Mouse (Mus musculus) heart, embryonic 16.5 days (tissue): ENCODE results near the gene Adcy6. TPM values are rescaled to one million over a fixed set of nuclear protein-coding genes. Genes with fewer than 3 reads are reported as not detected.

Experiments
- ATAC-seq: fragments of 200-750 bp; cut with Nextera tagmentation; replicated peaks from 2 replicates; pipeline ENCODE4 v1.8.0; 2017; ENCODE audit warnings: moderate number of reproducible peaks; ENCODE audit not compliant: insufficient read depth, low FRiP score; ENCODE audit errors: extremely low read depth
- H3K27ac ChIP-seq: fragments of 300-500 bp; sonication (generic); 2 replicates; pipeline ENCODE4 v1.5.1; 2014; ENCODE audit warnings: mild to moderate bottlenecking, low read length, control low read depth, moderate library complexity
- H3K27me3 ChIP-seq: fragments of 300-500 bp; sonication (generic); 2 replicates; pipeline ENCODE4 v1.6.1; 2014; ENCODE audit warnings: low read length, mixed read lengths; ENCODE audit not compliant: control insufficient read depth, insufficient read depth
- H3K36me3 ChIP-seq: fragments of 300-500 bp; sonication (generic); 2 replicates; pipeline ENCODE4 v1.6.1; 2014; ENCODE audit not compliant: control insufficient read depth, insufficient read depth
- H3K4me1 ChIP-seq: fragments of 300-500 bp; sonication (generic); 2 replicates; pipeline ENCODE4 v1.6.1; 2014; ENCODE audit warnings: low read length, mixed read lengths; ENCODE audit not compliant: control insufficient read depth, insufficient read depth
- H3K4me2 ChIP-seq: fragments of 300-500 bp; sonication (generic); 2 replicates; pipeline ENCODE4 v1.6.1; 2014; ENCODE audit warnings: low read depth, mild to moderate bottlenecking, control low read depth, low read length
- H3K4me3 ChIP-seq: fragments of 300-500 bp; sonication (generic); 2 replicates; pipeline ENCODE4 v1.5.1; 2014; ENCODE audit warnings: mild to moderate bottlenecking, control low read depth, low read length
- H3K9ac ChIP-seq: fragments of 300-500 bp; sonication (generic); 2 replicates; pipeline ENCODE4 v1.6.1; 2014; ENCODE audit warnings: low read length, control low read depth
- H3K9me3 ChIP-seq: fragments of 300-500 bp; sonication (generic); replicated peaks from 2 replicates; pipeline ENCODE4 v1.6.1; 2016; ENCODE audit warnings: low read length; ENCODE audit not compliant: control insufficient read depth
- WGBS: fragments of 180-500 bp; shearing (Covaris S2); extraction: QIAGEN DNeasy Blood & Tissue Kit; methylation state at CpG from one replicate; pipeline ENCODE4 v1.1.7; 2014; 5-methylcytosine and 5-hydroxymethylcytosine counted together
- polyA plus RNA-seq: library from polyadenylated mRNA; unstranded; fragments of >200 nt; fragmentation: Nextera tagmentation; extraction: Ambion mirVana; gene quantifications from 2 replicates; pipeline ENCODE4 v1.2.1, GENCODE M21; 2015

The Adcy6 gene
- polyA plus RNA-seq, 1 experiment from 2014 or later: 39.0 TPM

GRCm38 (mm10) chr15:98622199-98622598 lies 12.3 kb upstream of the Adcy6 start:
- no peak for ATAC-seq
- 26% methylated on average over 7 of the region's 7 CpGs for WGBS
- H3K27me3 ChIP-seq: no peaks in the 10 kb centered on the region

DNA sequence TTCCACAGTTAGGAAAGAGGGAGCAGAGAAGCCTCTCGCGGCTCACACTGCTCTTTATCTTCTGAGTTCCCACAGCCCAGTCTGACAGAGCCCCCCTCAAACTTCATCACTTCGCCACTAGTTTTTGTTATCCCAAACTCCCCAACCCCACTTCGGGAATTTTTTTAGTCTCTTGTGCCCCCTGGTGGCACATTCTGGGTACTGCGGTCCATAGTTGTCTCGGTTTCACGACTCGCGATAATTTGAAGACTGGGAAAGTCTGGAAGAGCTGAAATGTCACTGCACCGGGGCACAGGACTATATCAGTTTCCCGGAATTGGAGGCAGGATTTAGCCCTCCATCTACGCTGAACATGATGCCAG lies 7.3 kb upstream of the Adcy6 start:
- 0 out of 2 replicates have a peak, but pooled peaks have one; percentile 8 for ATAC-seq
- H3K27me3 ChIP-seq: no peaks in the 10 kb centered on the region
- H3K4me3 ChIP-seq: peak overlapping the region; percentile 13; the same call in 1 of the 2 replicates
- no peaks in the 10 kb centered on the region for H3K9me3 ChIP-seq
- no peak overlapping the region for H3K27ac ChIP-seq
- peak overlapping the region; percentile 59 for H3K9ac ChIP-seq
- peaks cover 28% of the 10 kb centered on the region for H3K4me1 ChIP-seq
- H3K36me3 ChIP-seq: no peaks in the 10 kb centered on the region
- WGBS: 0% methylated on average over 12 of the region's 12 CpGs
- peak overlapping the region; percentile 54 for H3K4me2 ChIP-seq

More at GRCm38 (mm10) chr15:98622199-98622598, 12.3 kb upstream of the Adcy6 start:
- Histone ChIP-seq H3K4me2 (no peak overlapping the region), H3K4me1 (peaks cover 9% of the 10 kb centered on the region), H3K9me3 (0 out of 2 replicates have a peak, but pooled peaks cover 4% of the 10 kb centered on the region), H3K4me3 (no peak overlapping the region), H3K27ac (no peak overlapping the region), H3K36me3 (no peaks in the 10 kb centered on the region), H3K9ac (no peak overlapping the region)

DNA sequence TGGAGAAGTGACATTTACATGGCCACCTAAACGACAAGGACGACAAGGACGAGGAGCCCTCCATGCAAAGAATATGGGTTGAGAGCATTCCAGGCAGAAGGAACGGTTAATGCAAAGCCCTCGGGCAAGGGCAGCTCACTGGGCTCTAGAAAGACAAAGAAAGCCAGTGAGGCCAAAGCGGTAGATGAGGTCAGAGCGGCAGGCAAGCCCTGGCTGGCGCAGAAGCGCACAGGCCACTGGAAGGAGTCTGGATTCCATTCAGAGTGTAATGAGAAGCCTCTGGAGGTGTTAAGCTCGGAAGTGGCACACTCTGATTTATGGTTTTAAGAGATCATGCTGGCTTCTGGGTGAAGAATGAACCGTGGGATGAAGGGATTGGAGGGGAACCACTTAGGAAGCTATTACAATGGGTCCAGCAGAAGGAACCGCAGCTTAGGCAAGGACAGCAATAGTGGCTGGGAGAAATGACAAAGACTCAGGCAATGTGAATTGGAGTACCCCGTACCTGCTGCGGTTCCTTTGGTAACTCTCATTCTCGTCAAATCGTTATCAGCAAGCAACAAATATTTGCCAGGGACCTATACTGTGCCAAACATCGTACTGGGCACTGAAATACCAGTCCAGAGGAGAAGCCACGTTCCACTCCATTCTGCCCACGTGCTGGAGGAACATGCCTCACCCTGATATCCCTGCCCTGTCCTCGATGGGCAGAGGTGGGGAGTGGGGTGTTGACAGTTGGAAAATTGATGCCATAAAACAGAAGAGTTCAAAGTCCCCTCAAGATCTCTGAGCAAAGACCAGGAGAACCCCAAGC lies 6.7 kb upstream of the Adcy6 start:
- Histone ChIP-seq H3K27ac (peak overlapping the region; percentile 68), H3K27me3 (no peaks in the 10 kb centered on the region), H3K9ac (peak overlapping the region; percentile 59; the same call in 1 of the 2 replicates), H3K9me3 (no peaks in the 10 kb centered on the region), H3K36me3 (no peaks in the 10 kb centered on the region), H3K4me3 (peak overlapping the region; percentile 13; the same call in 1 of the 2 replicates), H3K4me2 (peak overlapping the region; percentile 54), H3K4me1 (peaks cover 28% of the 10 kb centered on the region)
- ATAC-seq: no peak
- WGBS: 27% methylated on average over 20 of the region's 20 CpGs

DNA sequence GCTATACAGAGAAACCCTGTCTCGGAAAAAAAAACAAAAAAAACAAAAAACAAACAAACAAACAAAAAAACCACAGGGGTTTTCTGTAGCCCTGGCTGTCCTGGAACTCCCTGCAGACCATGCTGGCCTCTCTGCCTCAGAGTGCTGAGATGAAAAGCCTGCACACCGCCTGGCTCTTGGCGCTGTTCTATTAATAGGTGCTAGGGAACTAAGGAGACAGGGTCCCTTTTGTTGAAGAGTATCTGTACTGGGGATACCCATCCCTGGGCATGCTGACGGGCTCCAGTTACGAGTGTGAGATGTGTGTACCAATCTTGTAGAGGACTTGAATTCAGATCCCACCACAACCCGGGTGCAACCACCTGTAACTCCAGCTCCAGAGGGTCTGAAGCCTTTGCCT lies 5.9 kb upstream of the Adcy6 start:
- WGBS: 52% methylated on average over 6 of the region's 6 CpGs
- H3K36me3 ChIP-seq: no peaks in the 10 kb centered on the region
- H3K9ac ChIP-seq: no peak overlapping the region
- H3K4me3 ChIP-seq: no peak overlapping the region
- no peaks in the 10 kb centered on the region for H3K27me3 ChIP-seq
- H3K4me1 ChIP-seq: peaks cover 28% of the 10 kb centered on the region
- H3K4me2 ChIP-seq: no peak overlapping the region
- ATAC-seq: 0 out of 2 replicates have a peak, but pooled peaks have one; percentile 43
- no peak overlapping the region for H3K27ac ChIP-seq
- H3K9me3 ChIP-seq: no peaks in the 10 kb centered on the region

GRCm38 (mm10) chr15:98614971-98615370 lies 5.1 kb upstream of the Adcy6 start:
- Histone ChIP-seq H3K4me3 (no peak overlapping the region), H3K9me3 (no peaks in the 10 kb centered on the region), H3K9ac (no peak overlapping the region), H3K4me1 (peaks cover 31% of the 10 kb centered on the region), H3K27ac (peak overlapping the region; percentile 57), H3K27me3 (no peaks in the 10 kb centered on the region), H3K4me2 (no peak overlapping the region), H3K36me3 (no peaks in the 10 kb centered on the region)
- 56% methylated on average over 6 of the region's 6 CpGs for WGBS
- ATAC-seq: no peak

- H3K4me3 ChIP-seq: no peak overlapping the region
- WGBS: 37% methylated on average over 9 of the region's 9 CpGs
- H3K4me1 ChIP-seq: peaks cover 31% of the 10 kb centered on the region
- ATAC-seq: no peak
- no peaks in the 10 kb centered on the region for H3K9me3 ChIP-seq
- H3K9ac ChIP-seq: peak overlapping the region; percentile 35
- no peaks in the 10 kb centered on the region for H3K36me3 ChIP-seq
- H3K27ac ChIP-seq: peak overlapping the region; percentile 57
- H3K27me3 ChIP-seq: no peaks in the 10 kb centered on the region
- no peak overlapping the region for H3K4me2 ChIP-seq
These were observed 4.7 kb upstream of the Adcy6 start for GRCm38 (mm10) chr15:98614551-98614950.

DNA sequence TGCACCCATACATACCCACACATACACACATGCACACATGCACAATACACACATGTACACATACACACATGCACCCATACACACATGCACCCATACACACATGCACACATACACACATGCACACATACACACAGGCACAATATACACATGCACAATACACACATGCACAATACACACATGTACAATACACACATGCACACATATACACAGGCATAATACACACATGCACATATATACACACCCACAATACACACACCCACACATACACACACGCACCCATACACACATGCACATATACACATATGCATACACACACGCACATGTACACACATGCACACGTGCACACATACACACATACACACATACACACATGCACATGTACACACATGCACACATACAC lies 2.4 kb upstream of the Adcy6 start:
- Histone ChIP-seq H3K27ac (no peak overlapping the region), H3K27me3 (no peaks in the 10 kb centered on the region), H3K4me3 (no peak overlapping the region), H3K9me3 (no peaks in the 10 kb centered on the region), H3K4me2 (no peak overlapping the region), H3K4me1 (peaks cover 31% of the 10 kb centered on the region), H3K9ac (no peak overlapping the region), H3K36me3 (no peaks in the 10 kb centered on the region)
- WGBS: 97% methylated on average over 3 of the region's 3 CpGs
- no peak for ATAC-seq

GRCm38 (mm10) chr15:98610131-98610633 lies 306 bp upstream of the Adcy6 start:
- peak overlapping the region; percentile 98 for H3K9ac ChIP-seq
- no peaks in the 10 kb centered on the region for H3K27me3 ChIP-seq
- no peak for ATAC-seq
- H3K27ac ChIP-seq: peak overlapping the region; percentile 99
- peak overlapping the region; percentile 94 for H3K4me3 ChIP-seq
- H3K4me1 ChIP-seq: peaks cover 30% of the 10 kb centered on the region
- WGBS: 10% methylated on average over 12 of the region's 12 CpGs
- H3K4me2 ChIP-seq: peak overlapping the region; percentile 88
- H3K9me3 ChIP-seq: no peaks in the 10 kb centered on the region
- no peaks in the 10 kb centered on the region for H3K36me3 ChIP-seq

GRCm38 (mm10) chr15:98608784-98609250 lies 1.1 kb downstream of the Adcy6 start:
- Histone ChIP-seq H3K27ac (peak overlapping the region; percentile 99), H3K4me2 (peak overlapping the region; percentile 88), H3K4me1 (peaks cover 34% of the 10 kb centered on the region), H3K27me3 (no peaks in the 10 kb centered on the region), H3K9ac (peak overlapping the region; percentile 98), H3K4me3 (peak overlapping the region; percentile 94), H3K36me3 (peaks cover 7% of the 10 kb centered on the region), H3K9me3 (no peaks in the 10 kb centered on the region)
- WGBS: 0% methylated on average over 9 of the region's 26 CpGs
- no peak for ATAC-seq
